Mouse (Mus musculus) brain, embryonic 14.5 days (tissue): ENCODE measurements around the gene Fam241a. TPM values are rescaled to one million over a fixed set of nuclear protein-coding genes. Genes with fewer than 3 reads are reported as not detected.
A peak's percentile ranks its signal among the peaks of the same experiment; 100 is the strongest.

ENCODE experiments used
- DNase-seq: peaks from one replicate; pipeline ENCODE4 v3.0.0-alpha.2; 2011; ENCODE audit warnings: low read depth
- CTCF ChIP-seq: fragments of 200-500 bp; IDR thresholded peaks from 2 replicates; pipeline ENCODE4 v1.5.1; 2012; ENCODE audit warnings: inconsistent platforms, mild to moderate bottlenecking, moderate library complexity, borderline replicate concordance; ENCODE audit not compliant: insufficient read depth, insufficient read length; ENCODE audit errors: extremely low read depth
- POLR2A ChIP-seq: fragments of 200-500 bp; IDR thresholded peaks from 2 replicates; pipeline ENCODE4 v1.6.1; 2012; ENCODE audit warnings: mild to moderate bottlenecking, inconsistent platforms, borderline replicate concordance; ENCODE audit not compliant: poor library complexity, insufficient read depth, insufficient read length, severe bottlenecking; ENCODE audit errors: extremely low read depth
- polyA plus RNA-seq: library from polyadenylated mRNA; depleted of rRNA; stranded (reverse); fragments of >200 nt; gene quantifications from 2 replicates; pipeline ENCODE4 v1.2.3, GENCODE M21; 2012

Fam241a gene
- polyA plus RNA-seq, 1 experiment: 6.3 TPM

GRCm38 (mm10) chr3:127874254-127874883 lies 21.8 kb downstream of the Fam241a start:
- peak; percentile 78 for DNase-seq
- TF ChIP-seq POLR2A (no peak), CTCF (no peak)

DNA sequence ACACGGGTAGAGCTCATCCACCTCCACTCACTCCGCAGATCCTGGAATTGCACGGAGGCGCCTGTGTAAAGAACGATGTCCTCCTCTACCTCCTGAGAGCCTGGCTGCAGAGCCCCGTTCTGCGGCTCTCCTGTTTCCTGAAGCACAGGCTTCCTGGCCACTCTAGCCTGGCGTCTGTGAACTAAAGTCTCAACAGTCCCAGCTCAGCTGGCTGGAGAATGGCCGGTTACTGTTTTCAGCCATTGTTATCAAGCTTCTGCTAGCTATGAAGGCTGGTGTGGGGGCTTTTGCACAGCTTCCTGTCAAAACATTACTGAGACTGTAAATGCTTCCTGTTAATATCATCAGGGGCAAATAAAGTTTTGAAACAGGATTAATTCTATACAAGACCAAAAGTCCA lies 24.5 kb downstream of the Fam241a start:
- no peak for DNase-seq
- TF ChIP-seq CTCF (no peak), POLR2A (no peak)

GRCm38 (mm10) chr3:127868880-127869279 lies 27.2 kb downstream of the Fam241a start:
- DNase-seq: peak; percentile 86
- TF ChIP-seq POLR2A (no peak), CTCF (no peak)

DNA sequence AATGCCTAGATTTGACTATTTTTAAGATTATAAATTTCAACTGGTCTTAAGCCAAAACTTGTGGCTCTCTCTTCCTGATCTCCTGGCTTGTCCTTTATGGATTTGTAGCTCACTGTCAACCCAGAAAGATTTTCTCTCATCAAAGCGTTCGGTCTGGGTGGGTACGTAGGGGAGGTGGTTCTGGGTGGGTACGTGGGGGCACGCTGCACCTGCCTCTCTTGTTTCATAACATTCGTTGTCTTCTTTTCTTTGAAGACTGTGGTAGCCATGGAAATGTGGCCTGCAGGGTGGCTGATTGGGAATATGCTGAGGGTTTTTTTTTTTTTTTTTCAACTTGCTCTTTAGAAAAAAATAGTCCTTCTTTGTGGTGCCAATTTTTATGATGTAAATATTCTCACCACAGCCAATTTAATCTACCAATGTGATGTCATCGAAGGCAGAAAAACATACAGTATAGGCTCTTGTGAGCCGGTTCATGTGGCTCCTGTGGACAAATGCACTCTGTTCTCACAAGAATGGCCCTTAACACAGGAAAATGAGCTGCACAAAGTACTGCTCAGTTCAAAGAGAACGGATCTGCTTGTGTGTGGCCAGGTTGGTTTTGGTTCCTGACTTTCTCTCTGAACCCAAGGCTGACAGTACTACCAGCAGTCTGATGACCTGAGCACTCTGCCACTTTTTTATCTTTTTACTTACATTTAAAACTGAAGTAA lies 27.9 kb downstream of the Fam241a start:
- TF ChIP-seq CTCF: no peak
- TF ChIP-seq POLR2A: no peak
- peak; percentile 61 for DNase-seq

DNA sequence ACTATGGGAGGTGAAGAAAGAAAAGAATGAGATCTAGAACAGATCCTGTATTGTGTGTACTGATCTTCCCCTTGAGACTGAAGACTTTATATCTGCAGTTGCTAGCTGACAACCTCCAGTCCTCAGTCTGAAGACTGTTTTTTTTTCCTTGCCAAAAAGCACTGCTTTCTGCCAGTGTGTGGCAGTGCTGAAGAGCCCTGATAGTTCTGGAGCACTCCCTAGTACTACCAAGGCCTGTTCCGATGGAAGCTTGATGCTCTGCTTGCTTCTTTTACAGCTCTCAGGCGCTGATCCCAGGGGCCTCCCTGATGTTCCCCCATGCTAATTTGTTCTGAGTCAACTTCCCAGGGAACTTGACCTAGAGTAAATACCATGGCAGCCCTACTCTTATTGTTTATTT lies 31.9 kb downstream of the Fam241a start:
- no peak for DNase-seq
- no peak for TF ChIP-seq POLR2A
- no peak for TF ChIP-seq CTCF

DNA sequence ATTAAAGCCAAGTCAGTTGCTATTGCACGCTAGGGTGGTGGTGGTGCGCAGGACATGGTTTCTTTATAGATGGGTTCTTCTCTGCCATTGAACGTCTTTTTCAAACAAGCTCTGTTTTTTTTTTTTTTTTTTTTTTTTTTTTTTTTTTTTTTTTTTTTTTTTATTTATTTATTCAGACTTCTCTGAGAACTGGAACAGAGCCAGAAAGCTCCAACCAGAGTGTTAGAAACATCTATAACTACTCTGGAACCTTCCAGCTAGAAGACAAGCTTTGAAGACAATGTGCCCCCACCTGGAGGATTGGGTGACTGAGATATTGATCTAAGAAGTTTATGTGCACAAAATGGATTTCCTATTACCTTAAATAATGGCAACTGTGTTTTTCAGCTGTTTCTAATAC lies 32.6 kb downstream of the Fam241a start:
- TF ChIP-seq CTCF (no peak), POLR2A (no peak)
- DNase-seq: no peak

GRCm38 (mm10) chr3:127862479-127862878 lies 33.6 kb downstream of the Fam241a start:
- TF ChIP-seq POLR2A: no peak
- no peak for TF ChIP-seq CTCF
- DNase-seq: no peak

- TF ChIP-seq CTCF: no peak
- TF ChIP-seq POLR2A: no peak
- no peak for DNase-seq
Observed at GRCm38 (mm10) chr3:127861340-127861739, 34.8 kb downstream of the Fam241a start.

DNA sequence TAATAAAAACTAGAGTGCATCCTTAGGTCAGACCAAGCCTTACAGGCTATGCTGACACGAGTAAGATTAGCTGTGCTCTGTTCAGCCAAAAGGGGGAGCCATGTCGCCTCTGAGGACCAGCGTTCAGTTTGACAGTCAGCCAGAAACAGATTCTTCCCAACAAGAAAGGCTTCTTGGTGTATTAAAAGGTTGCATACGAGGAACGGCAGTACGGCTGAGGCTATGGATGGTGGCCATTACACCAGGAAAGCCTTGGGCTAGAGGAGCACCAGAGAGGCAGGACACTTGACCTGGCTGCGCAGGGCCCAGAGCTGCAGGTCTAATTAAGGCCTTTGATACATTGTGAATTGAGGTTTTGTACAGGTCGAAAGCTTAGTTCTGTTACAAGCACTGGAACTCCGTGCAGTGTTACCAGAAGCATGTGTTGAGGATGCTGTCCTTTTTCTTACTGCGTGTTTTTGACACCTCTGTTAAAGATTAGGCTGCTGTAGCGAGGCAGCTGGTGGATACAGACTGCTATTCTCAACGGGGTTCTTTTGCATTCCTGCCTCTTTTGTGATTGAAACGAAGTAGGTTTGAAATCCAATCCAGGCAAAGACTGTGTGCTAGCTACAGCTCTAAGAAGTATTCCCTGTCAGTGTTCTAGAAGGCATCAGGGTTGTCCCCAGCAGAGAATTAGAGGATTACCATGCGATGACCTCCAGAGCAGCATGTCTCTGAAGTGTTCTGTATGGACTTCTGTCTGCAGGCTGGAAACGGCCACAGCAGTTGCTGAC lies 42.5 kb downstream of the Fam241a start:
- DNase-seq: peak; percentile 95
- peak; percentile 85 for TF ChIP-seq CTCF
- no peak for TF ChIP-seq POLR2A

GRCm38 (mm10) chr3:127852722-127853121 lies 43.4 kb downstream of the Fam241a start:
- TF ChIP-seq CTCF (no peak), POLR2A (no peak)
- DNase-seq: peak; percentile 82
